Mouse (Mus musculus): Measurements from ENCODE around the gene 4930519P11Rik. TPM values are rescaled to one million over a fixed set of nuclear protein-coding genes. Genes with fewer than 3 reads are reported as not detected.

Gene 4930519P11Rik
- polyA plus RNA-seq, 1 experiment = not detected

DNA sequence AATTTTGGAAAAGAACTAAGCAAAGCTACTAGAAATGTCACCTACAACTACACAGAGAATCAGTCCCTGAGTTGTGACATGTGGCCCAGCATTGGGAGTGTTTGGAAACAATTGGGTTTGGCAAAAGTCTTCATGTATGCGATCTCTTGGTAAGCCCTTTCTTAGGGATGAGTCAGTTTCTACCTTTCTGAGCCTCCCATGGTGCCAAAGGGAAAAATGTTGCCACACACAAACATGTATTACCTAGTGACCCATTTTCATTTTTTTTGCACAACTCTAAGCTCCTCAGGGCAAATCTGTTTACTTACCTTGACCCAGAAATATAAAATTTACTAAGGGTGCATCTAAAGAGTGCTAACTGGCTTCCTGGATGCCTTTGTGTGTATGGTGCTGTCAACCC lies 6.3 kb downstream of the 4930519P11Rik start:
- no peak overlapping the region for H3K27ac ChIP-seq (ENCODE audit: insufficient read depth, low read depth, low read length)
- H3K4me3 ChIP-seq (ENCODE audit: insufficient read depth, low read length) = no peak overlapping the region
- peaks cover 6% of the 10 kb centered on the region; the same call in 1 of the 2 replicates for H3K4me1 ChIP-seq (ENCODE audit: control insufficient read depth, insufficient read depth, low read length)
- no peak for TF ChIP-seq CTCF (IDR thresholded peaks at IDR 0.05; ENCODE audit: low read depth, low read length)
- TF ChIP-seq POLR2A (IDR thresholded peaks at IDR 0.05; ENCODE audit: borderline replicate concordance, low read depth, low read length) = no peak

DNA sequence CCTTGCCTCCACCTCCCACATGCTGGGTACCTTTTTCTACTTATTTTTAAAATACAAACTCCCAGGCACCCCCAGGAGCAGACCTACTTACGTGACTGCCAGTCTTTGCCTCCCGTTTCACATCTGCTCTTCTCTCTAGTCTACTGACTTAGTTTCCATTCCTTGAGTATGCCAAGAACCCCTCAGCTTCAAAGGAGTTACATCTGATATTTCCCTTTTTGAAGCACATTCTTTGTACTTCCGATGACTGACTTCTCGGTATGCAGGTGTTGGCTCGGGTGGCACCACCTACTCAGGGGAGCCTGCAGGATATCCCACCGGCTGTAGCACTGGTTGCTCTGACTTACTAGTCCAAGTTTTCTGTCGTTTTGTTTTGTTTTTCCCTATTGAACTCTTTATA lies 9.1 kb downstream of the 4930519P11Rik start:
- H3K27ac ChIP-seq (ENCODE audit: insufficient read depth, low read depth, low read length) = peak overlapping the region; percentile 9; the same call in 1 of the 2 replicates

DNA sequence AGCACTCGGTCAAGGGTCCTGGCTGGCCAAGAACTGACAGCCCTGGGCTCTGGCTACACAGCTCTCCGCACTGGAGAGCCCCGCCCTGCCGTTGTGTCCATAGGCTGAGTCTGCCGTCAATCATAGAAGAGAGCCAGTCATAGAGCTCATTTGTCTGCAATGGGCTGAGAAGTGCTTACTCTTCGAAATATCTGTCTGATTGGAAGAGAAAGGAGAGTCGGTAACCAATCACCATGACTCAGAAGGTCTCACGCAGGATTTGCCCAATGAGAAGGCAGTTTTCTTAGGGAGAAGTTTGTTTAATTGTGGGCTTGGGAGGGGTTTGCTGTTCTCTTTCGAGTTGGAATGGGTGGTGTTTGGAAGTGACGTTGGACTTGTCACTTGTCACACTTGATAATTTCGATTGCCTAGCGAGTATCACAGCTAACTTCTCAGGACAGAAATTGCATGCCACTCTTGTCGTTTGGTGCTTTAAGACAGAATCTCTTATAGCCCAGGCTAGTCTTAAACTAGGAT lies 9.5 kb downstream of the 4930519P11Rik start, which contains the start of gene Pxmp4:
Gene Pxmp4 (minus strand): TSS at position 71 of the 516 bp plus-strand sequence.
- Histone ChIP-seq H3K4me3 (ENCODE audit: insufficient read depth, low read length) (peak within 1 kb of the TSS; percentile 76), H3K4me1 (ENCODE audit: control insufficient read depth, insufficient read depth, low read length) (peaks cover 10% of the 10 kb centered on the region), H3K27ac (ENCODE audit: insufficient read depth, low read depth, low read length) (peak within 1 kb of the TSS; percentile 17)
- TF ChIP-seq POLR2A (IDR thresholded peaks at IDR 0.05; ENCODE audit: borderline replicate concordance, low read depth, low read length) = no peak
- no peak for TF ChIP-seq CTCF (IDR thresholded peaks at IDR 0.05; ENCODE audit: low read depth, low read length)

More for the DNA sequence above, 9.1 kb downstream of the 4930519P11Rik start:
- Histone ChIP-seq H3K4me1 (ENCODE audit: control insufficient read depth, insufficient read depth, low read length) (peaks cover 10% of the 10 kb centered on the region), H3K4me3 (ENCODE audit: insufficient read depth, low read length) (peak overlapping the region; percentile 49)
- TF ChIP-seq POLR2A (IDR thresholded peaks at IDR 0.05; ENCODE audit: borderline replicate concordance, low read depth, low read length) = no peak
- TF ChIP-seq CTCF (IDR thresholded peaks at IDR 0.05; ENCODE audit: low read depth, low read length) = no peak

DNA sequence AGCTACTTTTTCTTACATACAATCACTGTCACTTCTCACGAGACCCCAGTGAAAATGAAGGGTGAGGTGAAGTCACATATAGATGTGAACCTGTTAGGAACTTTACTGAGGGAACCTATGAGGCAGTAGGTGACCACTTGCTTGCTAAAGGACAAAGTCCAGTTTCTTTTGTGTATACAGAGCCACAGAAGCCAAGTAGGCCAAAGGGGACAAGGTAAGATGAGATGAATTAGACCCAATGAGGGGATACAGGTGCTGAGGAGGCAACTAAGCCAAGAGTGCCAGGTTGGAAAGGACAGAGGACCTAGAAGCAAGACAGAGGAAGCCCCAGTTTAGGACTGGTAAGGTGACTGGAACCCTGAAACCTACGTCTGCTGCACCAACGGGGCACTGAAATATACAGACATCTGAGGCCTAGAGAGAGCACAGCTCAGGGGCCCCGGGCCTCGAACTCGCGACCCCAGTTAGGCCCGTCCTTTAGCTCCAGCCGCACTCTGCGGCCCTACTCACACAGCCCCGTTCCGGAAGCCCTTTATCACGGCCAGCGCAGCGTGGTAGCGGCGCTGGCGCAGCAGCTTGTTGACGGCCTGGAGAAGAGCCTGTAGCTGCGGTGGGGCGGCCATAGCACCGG lies 10.1 kb downstream of the 4930519P11Rik start:
- peak overlapping the region; percentile 76 for H3K4me3 ChIP-seq (ENCODE audit: insufficient read depth, low read length)
- H3K27ac ChIP-seq (ENCODE audit: insufficient read depth, low read depth, low read length) = peak overlapping the region; percentile 17; the same call in 1 of the 2 replicates
- TF ChIP-seq CTCF (IDR thresholded peaks at IDR 0.05; ENCODE audit: low read depth, low read length) (no peak), POLR2A (IDR thresholded peaks at IDR 0.05; ENCODE audit: borderline replicate concordance, low read depth, low read length) (no peak)
- peaks cover 11% of the 10 kb centered on the region for H3K4me1 ChIP-seq (ENCODE audit: control insufficient read depth, insufficient read depth, low read length)

DNA sequence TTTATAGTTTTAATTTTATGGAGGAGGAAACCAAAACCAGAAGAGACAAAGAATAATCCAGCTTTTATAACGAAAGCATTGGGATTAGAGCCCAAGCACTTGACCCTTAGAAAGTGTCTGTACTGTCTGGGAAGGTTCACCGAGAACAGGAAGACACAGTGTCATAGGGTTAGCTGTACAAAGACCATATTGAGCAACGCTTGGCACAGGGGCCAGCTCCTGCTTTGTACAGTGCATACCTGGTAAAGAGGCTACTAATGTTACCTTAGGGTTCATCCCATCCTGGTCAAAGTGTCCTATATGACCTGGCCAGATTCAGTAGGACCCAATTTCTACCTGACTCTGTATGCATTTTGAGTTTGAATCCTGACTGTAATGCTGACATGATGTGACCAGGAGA lies 11.9 kb downstream of the 4930519P11Rik start:
- TF ChIP-seq CTCF (IDR thresholded peaks at IDR 0.05; ENCODE audit: low read depth, low read length) (no peak), POLR2A (IDR thresholded peaks at IDR 0.05; ENCODE audit: borderline replicate concordance, low read depth, low read length) (no peak)
- Histone ChIP-seq H3K4me3 (ENCODE audit: insufficient read depth, low read length) (no peak overlapping the region), H3K4me1 (ENCODE audit: control insufficient read depth, insufficient read depth, low read length) (peaks cover 21% of the 10 kb centered on the region), H3K27ac (ENCODE audit: insufficient read depth, low read depth, low read length) (no peak overlapping the region)

DNA sequence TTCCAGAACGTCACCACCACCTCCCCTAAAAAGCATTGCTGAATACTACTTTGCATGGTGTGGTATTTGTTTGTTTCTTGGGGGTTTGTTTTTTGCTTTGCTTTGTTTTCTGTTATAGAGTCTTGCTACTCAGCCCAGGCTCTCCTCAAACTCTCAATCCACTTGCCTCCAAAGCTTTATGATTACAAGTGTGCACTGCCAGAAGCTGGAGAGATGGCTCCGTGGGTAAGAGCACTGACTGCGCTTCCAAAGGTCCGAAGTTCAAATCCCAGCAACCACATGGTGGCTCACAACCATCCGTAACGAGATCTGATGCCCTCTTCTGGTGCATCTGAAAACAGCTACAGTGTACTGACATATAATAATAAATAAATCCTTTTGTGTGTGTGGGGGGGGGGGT lies 12.7 kb downstream of the 4930519P11Rik start:
- TF ChIP-seq POLR2A (IDR thresholded peaks at IDR 0.05; ENCODE audit: borderline replicate concordance, low read depth, low read length) (no peak), CTCF (IDR thresholded peaks at IDR 0.05; ENCODE audit: low read depth, low read length) (no peak)
- Histone ChIP-seq H3K27ac (ENCODE audit: insufficient read depth, low read depth, low read length) (no peak overlapping the region), H3K4me3 (ENCODE audit: insufficient read depth, low read length) (no peak overlapping the region), H3K4me1 (ENCODE audit: control insufficient read depth, insufficient read depth, low read length) (peaks cover 21% of the 10 kb centered on the region)

DNA sequence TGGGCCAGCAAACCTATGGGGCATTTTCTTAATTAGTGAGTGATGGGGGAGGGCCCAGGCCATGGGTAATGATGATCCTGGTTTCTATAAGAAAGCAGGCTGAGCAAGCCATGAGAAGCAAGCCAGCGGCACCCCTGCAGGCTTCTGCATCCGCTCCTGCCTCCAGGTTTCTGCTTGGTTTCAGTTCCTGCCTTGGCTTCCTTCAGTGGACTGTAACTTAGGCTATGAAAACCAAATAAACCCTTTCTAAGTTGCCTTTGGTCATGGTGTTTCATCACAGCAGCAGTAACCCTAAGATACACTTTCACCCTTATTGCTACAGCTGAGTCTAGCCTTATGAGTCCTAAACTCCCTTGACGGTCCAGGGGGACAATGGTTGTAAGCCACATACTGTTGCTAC lies 15.8 kb downstream of the 4930519P11Rik start:
- Histone ChIP-seq H3K4me1 (ENCODE audit: control insufficient read depth, insufficient read depth, low read length) (peaks cover 21% of the 10 kb centered on the region), H3K27ac (ENCODE audit: insufficient read depth, low read depth, low read length) (no peak overlapping the region), H3K4me3 (ENCODE audit: insufficient read depth, low read length) (no peak overlapping the region)
- TF ChIP-seq POLR2A (IDR thresholded peaks at IDR 0.05; ENCODE audit: borderline replicate concordance, low read depth, low read length) (no peak), CTCF (IDR thresholded peaks at IDR 0.05; ENCODE audit: low read depth, low read length) (no peak)

DNA sequence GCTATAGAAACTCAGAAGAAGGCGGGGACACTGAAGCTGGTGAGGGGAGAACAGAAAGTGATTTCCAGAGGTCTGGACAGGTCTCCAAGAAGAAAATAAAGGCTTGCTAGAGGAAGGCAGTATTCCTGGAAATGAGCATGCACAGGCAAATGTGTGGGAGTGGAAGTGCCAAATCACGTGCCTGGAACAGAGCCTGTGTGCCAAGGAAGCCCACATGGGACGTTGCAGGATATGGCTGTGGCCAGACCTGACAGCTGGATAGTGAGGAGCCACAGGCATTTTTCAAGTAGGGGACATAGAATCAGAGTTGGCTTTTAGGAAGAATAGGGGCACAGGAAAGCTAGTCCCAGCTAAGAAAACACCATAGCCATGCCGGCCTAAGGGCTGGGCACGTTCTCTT lies 17.5 kb downstream of the 4930519P11Rik start:
- no peak overlapping the region for H3K4me3 ChIP-seq (ENCODE audit: insufficient read depth, low read length)

DNA sequence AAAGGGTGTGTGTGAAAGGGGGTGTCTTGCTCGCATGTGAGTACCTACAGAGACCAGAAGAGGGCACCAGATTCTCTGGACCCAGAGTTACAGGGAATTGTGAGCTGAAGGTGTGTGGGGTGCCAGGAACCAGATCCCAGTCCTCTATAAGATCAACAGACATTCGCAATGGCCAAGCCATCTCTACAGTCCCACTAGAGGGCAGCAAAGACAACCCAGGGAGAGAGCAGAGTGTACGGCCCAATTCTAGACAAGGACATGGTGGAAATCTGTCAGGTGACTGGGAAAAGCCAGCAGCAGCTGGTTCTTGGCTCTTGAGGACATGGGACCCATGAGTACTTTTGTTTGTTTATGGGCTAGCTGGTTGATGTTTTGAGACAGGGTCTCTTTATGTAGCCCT lies 20.2 kb downstream of the 4930519P11Rik start:
- H3K4me1 ChIP-seq (ENCODE audit: control insufficient read depth, insufficient read depth, low read length) = peaks cover 14% of the 10 kb centered on the region
- H3K4me3 ChIP-seq (ENCODE audit: insufficient read depth, low read length) = no peak overlapping the region
- H3K27ac ChIP-seq (ENCODE audit: insufficient read depth, low read depth, low read length) = no peak overlapping the region
- TF ChIP-seq POLR2A (IDR thresholded peaks at IDR 0.05; ENCODE audit: borderline replicate concordance, low read depth, low read length) (no peak), CTCF (IDR thresholded peaks at IDR 0.05; ENCODE audit: low read depth, low read length) (peak; percentile 48)

More for the DNA sequence above, 17.5 kb downstream of the 4930519P11Rik start:
- Histone ChIP-seq H3K27ac (ENCODE audit: insufficient read depth, low read depth, low read length) (no peak overlapping the region), H3K4me1 (ENCODE audit: control insufficient read depth, insufficient read depth, low read length) (peaks cover 17% of the 10 kb centered on the region)
- TF ChIP-seq POLR2A (IDR thresholded peaks at IDR 0.05; ENCODE audit: borderline replicate concordance, low read depth, low read length) = no peak
- no peak for TF ChIP-seq CTCF (IDR thresholded peaks at IDR 0.05; ENCODE audit: low read depth, low read length)

DNA sequence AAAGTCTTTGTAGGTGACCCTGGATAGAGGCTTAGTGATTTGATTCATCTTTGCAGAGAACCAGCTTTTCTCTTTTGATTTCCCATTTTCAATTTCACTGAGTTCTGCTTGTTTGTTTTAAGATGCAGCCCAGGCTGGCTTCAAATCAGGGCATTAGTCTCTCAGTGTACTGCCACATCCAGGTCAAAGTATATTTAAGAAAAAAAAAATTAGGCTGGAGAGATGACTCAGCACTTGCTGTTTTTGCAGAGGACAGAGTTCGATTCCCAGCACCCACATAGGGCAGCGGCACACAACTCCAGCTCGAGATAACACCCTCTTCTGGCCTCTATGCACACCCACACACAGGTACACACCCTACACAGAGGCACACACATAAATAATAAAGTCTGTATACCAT lies 22.0 kb downstream of the 4930519P11Rik start:
- TF ChIP-seq CTCF (IDR thresholded peaks at IDR 0.05; ENCODE audit: low read depth, low read length) (no peak), POLR2A (IDR thresholded peaks at IDR 0.05; ENCODE audit: borderline replicate concordance, low read depth, low read length) (no peak)
- no peak overlapping the region for H3K4me3 ChIP-seq (ENCODE audit: insufficient read depth, low read length)
- peaks cover 6% of the 10 kb centered on the region for H3K4me1 ChIP-seq (ENCODE audit: control insufficient read depth, insufficient read depth, low read length)
- no peak overlapping the region for H3K27ac ChIP-seq (ENCODE audit: insufficient read depth, low read depth, low read length)

All from bone marrow macrophage, adult 2 months (primary cell).